Mouse (Mus musculus) lung, postnatal 4 days (tissue): ENCODE measurements around the gene Ercc6.
A peak's percentile ranks its signal among the peaks of the same experiment; 100 is the strongest.

Experiments
- DNase-seq, 2 experiments: peaks; one replicate each; pipeline ENCODE4 v3.0.0; 2021

Gene Ercc6

GRCm38 (mm10) chr14:32583696-32584095, 70.4 kb downstream of the Ercc6 start:
- no peak for DNase-seq

DNA sequence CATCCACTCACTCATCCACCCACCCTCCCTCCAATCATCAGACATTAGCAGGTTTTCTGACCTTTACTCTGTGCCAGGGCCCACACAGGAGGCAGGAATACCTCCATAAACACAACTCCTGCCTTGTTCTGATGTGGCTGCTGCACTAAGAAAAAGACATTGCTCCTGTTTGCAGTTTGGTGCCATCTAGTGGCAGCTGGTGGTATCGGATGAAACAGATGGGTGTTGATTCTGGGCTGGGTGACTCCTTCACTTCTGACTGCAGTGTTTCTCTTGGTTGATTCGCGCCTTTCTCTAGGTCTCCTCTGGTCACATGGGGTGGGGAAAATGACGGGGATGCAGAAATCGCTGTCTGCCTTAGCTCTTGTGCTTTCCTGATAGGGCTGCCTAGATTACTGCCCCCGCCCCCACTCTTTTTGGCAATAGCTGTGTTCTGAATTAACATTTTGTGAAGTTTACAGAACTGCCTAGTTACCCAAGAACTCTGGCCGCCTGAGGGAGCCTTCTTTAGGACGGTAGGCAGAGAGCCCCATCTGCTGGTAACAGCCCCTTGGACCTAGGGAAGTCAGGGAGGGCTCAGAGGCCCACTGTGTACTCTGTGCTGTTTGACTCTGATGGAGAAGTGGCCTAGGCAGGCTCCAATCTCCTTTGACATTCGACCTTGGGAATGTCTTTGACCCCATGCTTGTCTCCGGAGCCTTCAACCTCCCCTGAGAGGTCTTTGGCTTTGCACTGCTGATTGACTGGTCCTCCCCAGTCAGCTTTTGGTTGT, 73.9 kb downstream of the Ercc6 start:
- peak; percentile 49 to 79 for DNase-seq

- DNase-seq = no peak
Observed at GRCm38 (mm10) chr14:32590377-32590776, 77.1 kb downstream of the Ercc6 start.

DNA sequence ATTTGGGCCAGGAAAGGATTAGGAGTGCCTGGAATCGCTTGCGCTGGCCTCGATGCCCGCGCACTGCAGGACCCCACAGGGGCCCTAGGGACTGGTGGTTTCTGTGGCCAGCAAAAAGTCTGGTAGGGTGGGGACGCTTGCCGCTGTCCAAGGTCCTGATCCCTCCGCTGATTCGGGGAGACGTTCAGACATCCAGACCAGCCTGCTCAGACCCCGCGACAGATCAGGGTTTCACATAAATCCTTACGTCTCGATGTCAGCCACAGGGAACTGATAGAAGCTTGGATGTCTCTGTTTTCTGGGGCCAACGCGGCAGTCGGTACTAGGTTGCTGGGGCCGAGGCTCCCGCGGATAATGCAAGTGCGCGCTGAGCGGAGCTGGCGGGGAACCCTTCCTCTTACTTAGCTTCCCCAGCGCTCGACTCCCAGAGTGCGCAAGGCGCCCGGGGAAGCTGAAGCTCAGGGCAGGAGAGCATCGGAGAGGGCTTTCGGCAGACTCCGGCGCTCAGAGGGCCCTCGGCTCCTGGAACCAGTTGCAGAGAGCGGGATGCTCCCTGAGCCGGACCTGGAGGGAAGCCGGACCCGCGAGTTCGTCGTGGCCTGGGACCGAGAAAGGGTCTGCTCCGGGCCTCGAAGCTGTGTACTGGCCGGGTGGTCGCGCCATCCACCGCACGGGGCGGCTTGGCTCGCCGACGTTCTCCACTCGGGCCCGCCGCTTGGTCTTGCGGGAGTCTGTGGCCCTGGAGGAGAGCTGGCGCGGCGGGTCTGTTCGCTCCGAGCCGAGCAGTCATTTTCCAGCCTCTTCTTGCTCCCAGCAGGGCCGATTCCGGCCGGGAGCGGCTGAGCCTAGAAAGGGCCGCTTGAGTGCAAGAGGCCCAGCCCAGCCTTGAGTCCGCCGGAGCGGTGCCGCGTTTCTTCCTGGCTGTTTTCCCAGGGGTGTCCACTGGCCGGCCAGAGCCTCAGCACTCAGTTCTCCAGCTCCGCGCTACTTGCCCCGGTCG, 84.2 kb downstream of the Ercc6 start:
- peak; percentile 73 to 80 for DNase-seq

GRCm38 (mm10) chr14:32598437-32599219, 85.3 kb downstream of the Ercc6 start:
- DNase-seq = no peak

- no peak for DNase-seq
Observed at GRCm38 (mm10) chr14:32599290-32600041, 86.1 kb downstream of the Ercc6 start, which contains the start of gene Prrxl1. Prrxl1 (plus strand) TSS chr14:32599407.

DNA sequence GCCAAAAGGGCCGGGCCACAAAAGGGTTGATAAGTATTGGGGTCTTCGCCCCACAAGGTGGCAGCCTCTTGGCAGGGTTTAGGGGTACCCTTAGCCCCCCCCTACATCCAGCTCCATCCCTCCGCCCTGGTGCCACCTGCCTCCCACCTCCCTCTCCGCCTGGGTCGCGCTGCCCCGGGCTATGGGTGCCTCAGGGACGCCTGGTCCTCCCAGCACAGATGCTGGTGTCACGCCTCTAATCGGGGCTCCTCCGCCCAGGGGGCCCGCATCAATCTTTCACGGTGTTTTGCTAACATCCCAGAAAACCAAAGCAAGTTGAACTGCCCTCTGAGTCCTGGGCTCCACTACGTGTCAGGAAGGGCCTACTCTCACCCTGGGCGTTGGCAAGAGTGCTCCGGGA, 86.8 kb downstream of the Ercc6 start:
- no peak for DNase-seq

- DNase-seq = no peak
Observed at GRCm38 (mm10) chr14:32605508-32605907, 92.2 kb downstream of the Ercc6 start.

- DNase-seq = no peak
Observed at GRCm38 (mm10) chr14:32606316-32606715, 93.0 kb downstream of the Ercc6 start.

DNA sequence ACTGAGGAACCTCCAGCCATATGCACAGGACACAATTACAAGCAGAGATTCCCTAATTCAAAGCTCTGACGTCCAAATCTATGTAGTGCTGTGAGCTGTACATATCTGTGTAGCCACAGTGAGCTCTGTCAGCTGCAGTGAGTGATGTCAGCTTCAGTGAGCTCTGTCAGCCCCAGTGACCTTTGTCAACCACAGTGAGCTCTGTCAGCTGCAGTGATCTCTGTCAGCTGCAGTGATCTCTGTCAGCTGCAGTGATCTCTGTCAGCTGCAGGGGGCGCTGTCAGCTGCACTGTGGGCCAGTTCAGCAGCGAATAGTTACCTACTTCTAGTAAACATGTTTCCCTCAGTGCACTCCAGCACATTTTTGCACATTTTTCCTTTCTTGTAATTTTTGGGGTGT, 96.1 kb downstream of the Ercc6 start:
- peak; percentile 39 for DNase-seq

DNA sequence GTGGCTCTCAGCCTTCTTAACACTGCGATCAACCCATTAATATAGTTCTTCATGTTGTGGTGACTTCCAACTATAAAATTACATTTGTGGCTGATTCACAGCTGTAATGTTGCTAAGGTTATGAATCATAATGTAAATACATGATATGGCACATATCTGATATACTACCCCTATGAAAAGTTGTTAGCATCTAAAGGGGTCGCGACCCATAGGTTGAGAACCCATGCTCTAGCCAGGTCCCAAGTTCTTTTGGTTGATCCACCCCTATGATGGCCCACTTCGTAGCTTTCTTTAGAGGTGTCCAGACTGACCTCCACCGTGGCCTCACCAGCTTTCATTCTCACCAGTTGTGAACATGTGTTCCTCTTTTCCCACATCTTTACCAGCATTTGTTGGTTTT, 103.9 kb downstream of the Ercc6 start:
- no peak for DNase-seq

DNA sequence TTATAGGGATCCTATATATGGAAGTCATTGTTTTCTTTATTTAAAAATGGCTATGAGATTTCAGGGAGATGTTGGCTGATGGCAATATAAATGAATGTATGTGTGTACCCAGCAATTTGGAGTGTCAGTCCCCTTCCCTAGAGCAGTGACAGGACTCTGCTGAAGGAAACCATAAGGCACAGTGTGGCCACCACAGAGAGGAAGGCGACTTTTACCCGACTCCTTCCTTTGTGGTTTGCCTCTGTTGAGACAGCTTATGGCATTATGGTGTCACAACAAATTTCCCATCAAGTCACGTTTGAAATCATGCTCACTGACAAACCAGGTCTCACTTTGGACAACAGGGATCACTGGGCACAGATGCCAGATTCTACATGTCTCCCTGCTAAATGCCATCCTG, 110.9 kb downstream of the Ercc6 start:
- DNase-seq = no peak

DNA sequence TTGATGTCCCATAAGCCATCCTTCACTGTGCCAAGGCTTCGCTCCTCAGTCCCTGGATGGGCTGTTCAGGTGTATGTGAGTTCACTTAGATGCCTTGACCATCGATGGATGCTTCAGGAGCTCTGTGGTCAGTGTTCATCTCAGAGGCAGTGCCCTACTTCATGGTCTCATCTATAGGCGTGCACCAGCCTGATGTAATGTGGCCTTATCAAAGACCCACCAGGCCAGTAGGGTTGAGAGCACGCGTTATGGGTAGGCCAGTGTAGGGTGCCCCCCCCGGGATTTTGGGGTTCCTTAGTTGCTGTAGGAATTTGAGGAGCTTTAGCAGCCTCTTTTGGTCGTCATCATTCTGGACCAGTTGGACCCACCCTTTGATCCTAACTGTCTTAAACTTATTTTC, 111.5 kb downstream of the Ercc6 start:
- DNase-seq = no peak

- DNase-seq = no peak
Observed at GRCm38 (mm10) chr14:32627271-32627670, 114.0 kb downstream of the Ercc6 start.

DNA sequence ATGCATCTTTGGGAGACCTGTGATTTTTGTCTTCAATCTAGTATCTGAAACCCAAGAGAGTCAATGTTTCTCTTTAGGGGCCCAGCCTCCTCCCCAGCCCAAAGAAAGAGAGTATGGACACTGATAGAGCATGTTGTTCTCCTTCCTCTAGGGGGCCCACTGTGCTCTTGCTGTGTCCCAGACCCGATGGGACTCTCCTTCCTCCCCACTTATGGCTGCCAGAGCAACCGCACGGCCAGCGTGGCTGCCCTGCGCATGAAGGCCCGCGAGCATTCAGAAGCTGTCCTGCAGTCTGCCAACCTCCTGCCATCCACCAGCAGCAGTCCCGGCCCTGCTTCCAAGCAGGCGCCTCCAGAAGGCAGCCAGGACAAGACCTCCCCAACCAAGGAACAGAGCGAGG, 115.3 kb downstream of the Ercc6 start:
- DNase-seq = peak in 1 of 2 experiments; percentile 12
